Mouse (Mus musculus) lung, embryonic 14.5 days (tissue): ENCODE results near the gene 1700025G04Rik. TPM values are rescaled to one million over a fixed set of nuclear protein-coding genes. Genes with fewer than 3 reads are reported as not detected.

Experiments used
- ATAC-seq: fragments of 200-750 bp; cut with Nextera tagmentation; 2 replicates; pipeline ENCODE4 v1.8.0; 2017; ENCODE audit warnings: mild to moderate bottlenecking, moderate TSS enrichment, moderate library complexity; ENCODE audit not compliant: insufficient read depth
- DNase-seq: peaks from one replicate; pipeline ENCODE4 v3.0.0-alpha.2; 2015
- H3K27ac ChIP-seq: fragments of 300-500 bp; sonication (generic); 2 replicates; pipeline ENCODE4 v1.5.1; 2014; ENCODE audit warnings: low read depth, mild to moderate bottlenecking, moderate library complexity
- H3K27me3 ChIP-seq: fragments of 300-500 bp; sonication (generic); 2 replicates; pipeline ENCODE4 v1.6.1; 2014; ENCODE audit warnings: low read length, control low read depth; ENCODE audit not compliant: insufficient read depth
- H3K36me3 ChIP-seq: fragments of 300-500 bp; sonication (generic); 2 replicates; pipeline ENCODE4 v1.6.1; 2014; ENCODE audit warnings: control low read depth; ENCODE audit not compliant: insufficient read depth
- H3K4me1 ChIP-seq: fragments of 300-500 bp; sonication (generic); 2 replicates; pipeline ENCODE4 v1.6.1; 2014; ENCODE audit warnings: antibody characterized with exemption, control low read depth; ENCODE audit not compliant: insufficient read depth
- H3K4me2 ChIP-seq: fragments of 300-500 bp; sonication (generic); 2 replicates; pipeline ENCODE4 v1.6.1; 2014; ENCODE audit warnings: mild to moderate bottlenecking
- H3K4me3 ChIP-seq: fragments of 300-500 bp; sonication (generic); 2 replicates; pipeline ENCODE4 v1.5.1; 2014; ENCODE audit warnings: low read depth, low read length
- H3K9ac ChIP-seq: fragments of 300-500 bp; sonication (generic); 2 replicates; pipeline ENCODE4 v1.6.1; 2014
- H3K9me3 ChIP-seq: fragments of 300-500 bp; sonication (generic); 2 replicates; pipeline ENCODE4 v1.6.1; 2016; ENCODE audit warnings: low read depth, low read length, control low read depth
- CTCF ChIP-seq: IDR thresholded peaks from 2 replicates; pipeline ENCODE4 v1.5.1; 2016; ENCODE audit warnings: antibody characterized with exemption, low read depth
- WGBS: fragments of 180-500 bp; shearing (Covaris S2); extraction: QIAGEN DNeasy Blood & Tissue Kit; methylation state at CpG from one replicate; pipeline ENCODE4 v1.1.7; 2014; 5-methylcytosine and 5-hydroxymethylcytosine counted together
- polyA plus RNA-seq: library from polyadenylated mRNA; unstranded; fragments of >200 nt; fragmentation: Nextera tagmentation; extraction: Ambion mirVana; gene quantifications from 2 replicates; pipeline ENCODE4 v1.2.1, GENCODE M21; 2014

Gene 1700025G04Rik
- polyA plus RNA-seq, 1 experiment from 2014 or later: 27.4 TPM

DNA sequence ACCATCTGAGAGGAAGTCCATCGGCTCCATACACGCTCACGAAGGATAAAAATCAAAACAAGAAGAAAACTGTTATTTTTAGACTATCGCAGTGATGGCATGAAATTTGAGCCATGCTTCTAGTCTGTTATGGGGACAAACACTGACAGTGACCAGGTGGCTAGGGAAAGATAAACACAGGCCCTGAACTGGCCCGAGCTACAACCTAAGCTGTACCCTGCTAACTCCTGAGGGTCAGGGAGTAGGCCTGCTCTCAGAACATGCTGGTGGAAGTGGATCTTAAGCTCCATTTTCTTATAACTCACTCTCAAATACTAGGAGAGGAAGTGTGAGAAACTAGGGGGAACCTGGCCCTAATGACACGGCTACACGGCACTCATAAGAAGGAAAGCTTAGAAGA, 126.7 kb downstream of the 1700025G04Rik start:
- no peaks in the 10 kb centered on the region for H3K36me3 ChIP-seq
- H3K4me3 ChIP-seq: no peak overlapping the region
- H3K9me3 ChIP-seq: no peaks in the 10 kb centered on the region
- H3K4me1 ChIP-seq: no peaks in the 10 kb centered on the region
- no peak for TF ChIP-seq CTCF
- WGBS: 55% methylated on average over 7 of the region's 7 CpGs
- no peaks in the 10 kb centered on the region for H3K27me3 ChIP-seq
- H3K9ac ChIP-seq: no peak overlapping the region
- ATAC-seq (no peak), DNase-seq (no peak)
- H3K27ac ChIP-seq: no peak overlapping the region
- no peak overlapping the region for H3K4me2 ChIP-seq

DNA sequence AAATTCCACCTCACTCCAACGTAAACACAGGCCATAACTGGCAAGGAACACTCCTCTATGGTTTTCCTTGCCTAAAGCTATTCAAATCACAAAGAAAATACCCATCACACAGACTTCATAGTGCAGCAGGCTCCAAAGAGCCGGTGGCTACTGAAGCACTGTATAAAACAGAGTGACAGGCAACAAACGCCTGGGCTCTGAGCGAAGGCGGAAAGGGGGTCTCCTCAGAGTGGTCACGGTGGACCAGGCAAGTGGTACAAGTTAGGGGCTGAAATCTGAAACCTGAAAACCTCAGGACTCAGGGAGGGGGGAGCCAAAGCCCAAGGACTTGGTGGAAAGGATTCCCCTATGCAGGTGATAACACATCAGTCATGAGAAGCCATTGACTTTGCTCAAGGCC, 127.8 kb downstream of the 1700025G04Rik start:
- H3K4me2 ChIP-seq: no peak overlapping the region
- H3K27me3 ChIP-seq: no peaks in the 10 kb centered on the region
- H3K27ac ChIP-seq: no peak overlapping the region
- no peak for DNase-seq
- no peaks in the 10 kb centered on the region for H3K9me3 ChIP-seq
- TF ChIP-seq CTCF: no peak
- no peaks in the 10 kb centered on the region for H3K36me3 ChIP-seq
- no peaks in the 10 kb centered on the region for H3K4me1 ChIP-seq
- no peak overlapping the region for H3K4me3 ChIP-seq
- H3K9ac ChIP-seq: no peak overlapping the region
- 37% methylated on average over 6 of the region's 6 CpGs for WGBS
- ATAC-seq: no peak

DNA sequence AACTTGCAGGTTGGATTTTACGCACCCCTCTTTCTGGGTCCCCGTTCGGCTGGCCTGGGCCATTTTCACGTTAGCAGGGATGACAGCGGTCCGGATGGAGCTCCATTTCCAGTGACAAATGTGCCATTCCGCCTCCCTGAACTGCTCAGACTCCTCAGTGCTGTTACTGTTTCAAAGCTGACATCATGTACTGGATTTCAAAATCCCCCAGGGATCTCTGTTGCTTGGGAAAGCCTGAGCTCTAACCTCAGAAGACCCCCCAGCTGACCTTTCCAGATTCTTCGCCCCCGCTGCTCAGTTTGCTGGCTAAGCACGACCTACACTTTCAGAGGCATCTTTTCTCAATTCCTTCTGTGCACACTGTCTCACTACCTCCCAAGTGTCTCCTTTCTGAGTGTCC, 128.7 kb downstream of the 1700025G04Rik start:
- DNase-seq: no peak
- Histone ChIP-seq H3K9me3 (no peaks in the 10 kb centered on the region), H3K4me1 (no peaks in the 10 kb centered on the region), H3K4me3 (no peak overlapping the region), H3K4me2 (no peak overlapping the region), H3K9ac (no peak overlapping the region), H3K27me3 (no peaks in the 10 kb centered on the region), H3K36me3 (no peaks in the 10 kb centered on the region), H3K27ac (no peak overlapping the region)
- ATAC-seq: no peak
- TF ChIP-seq CTCF: no peak
- 73% methylated on average over 10 of the region's 10 CpGs for WGBS

DNA sequence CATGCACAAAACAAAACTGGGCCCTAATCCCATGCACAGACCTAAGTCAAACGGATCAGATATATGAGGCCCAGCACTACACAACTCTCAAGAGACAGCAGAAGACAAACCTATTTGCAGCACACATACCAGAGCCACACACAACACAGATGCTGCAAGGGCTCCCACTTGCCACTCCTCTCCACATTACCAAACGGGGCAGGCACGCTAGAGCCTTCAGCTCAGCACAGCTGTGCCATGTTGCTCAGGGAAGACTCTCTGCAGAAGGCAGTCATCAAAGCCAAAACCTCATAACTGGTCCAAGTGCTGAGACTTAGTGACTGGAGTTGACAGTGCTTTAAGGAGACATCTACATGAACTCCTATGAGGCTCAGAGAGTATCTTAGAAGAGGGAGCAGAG, 130.9 kb downstream of the 1700025G04Rik start:
- no peak overlapping the region for H3K4me2 ChIP-seq
- H3K4me3 ChIP-seq: no peak overlapping the region
- 70% methylated on average over 3 of the region's 3 CpGs for WGBS
- DNase-seq (no peak), ATAC-seq (no peak)
- H3K9ac ChIP-seq: no peak overlapping the region
- H3K36me3 ChIP-seq: no peaks in the 10 kb centered on the region
- no peaks in the 10 kb centered on the region for H3K27me3 ChIP-seq
- TF ChIP-seq CTCF: no peak
- H3K27ac ChIP-seq: no peak overlapping the region
- no peaks in the 10 kb centered on the region for H3K9me3 ChIP-seq
- no peaks in the 10 kb centered on the region for H3K4me1 ChIP-seq

DNA sequence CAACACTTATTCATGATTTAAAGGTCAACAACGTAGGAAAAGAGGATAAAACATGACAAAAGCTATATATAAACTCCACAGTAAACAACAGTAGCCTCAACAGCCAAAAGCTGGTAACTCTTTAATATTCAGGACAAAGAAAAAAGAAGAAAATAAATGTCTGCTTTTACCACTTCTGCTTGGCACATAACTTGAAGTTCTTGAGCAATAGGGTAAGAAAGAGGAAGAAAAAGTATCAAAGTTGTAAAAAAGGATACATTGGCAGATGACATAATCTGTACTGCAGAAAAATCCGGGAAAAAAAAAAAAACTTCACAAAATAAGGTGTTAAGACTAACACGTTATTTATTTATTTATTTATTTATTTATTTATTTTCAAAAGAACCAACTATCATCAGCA, 131.5 kb downstream of the 1700025G04Rik start:
- Histone ChIP-seq H3K4me1 (no peaks in the 10 kb centered on the region; the same call in 1 of the 2 replicates), H3K27me3 (no peaks in the 10 kb centered on the region), H3K9me3 (no peaks in the 10 kb centered on the region), H3K9ac (no peak overlapping the region), H3K27ac (no peak overlapping the region), H3K4me3 (no peak overlapping the region), H3K4me2 (no peak overlapping the region), H3K36me3 (no peaks in the 10 kb centered on the region)
- DNase-seq (no peak), ATAC-seq (no peak)
- no peak for TF ChIP-seq CTCF
- 74% methylated on average over 3 of the region's 3 CpGs for WGBS

DNA sequence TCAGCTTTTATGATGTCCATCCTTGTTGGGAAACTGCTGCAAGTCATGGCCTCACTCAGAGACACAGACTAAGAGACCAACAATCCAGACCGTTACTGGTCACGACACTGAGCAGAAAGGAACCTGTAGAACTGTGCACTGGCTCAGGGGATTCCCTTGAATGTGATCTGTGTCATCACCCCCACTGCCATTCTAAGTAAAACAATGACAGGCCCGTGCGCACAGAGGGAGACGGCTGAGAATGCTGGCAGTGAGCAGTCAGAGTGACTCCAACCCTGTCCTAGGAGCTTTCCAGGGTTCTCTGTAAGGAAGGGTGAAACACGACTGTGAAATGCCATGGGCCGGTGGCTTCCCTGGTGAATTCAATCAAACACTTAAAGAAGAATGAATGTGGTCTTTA, 132.3 kb downstream of the 1700025G04Rik start:
- no peak overlapping the region for H3K4me2 ChIP-seq
- H3K9ac ChIP-seq: no peak overlapping the region
- TF ChIP-seq CTCF: no peak
- no peak for ATAC-seq
- no peaks in the 10 kb centered on the region for H3K36me3 ChIP-seq
- H3K9me3 ChIP-seq: no peaks in the 10 kb centered on the region
- WGBS: 51% methylated on average over 7 of the region's 7 CpGs
- no peak overlapping the region for H3K4me3 ChIP-seq
- H3K27ac ChIP-seq: no peak overlapping the region
- H3K4me1 ChIP-seq: peaks cover 7% of the 10 kb centered on the region; the same call in 1 of the 2 replicates
- DNase-seq: no peak
- no peaks in the 10 kb centered on the region for H3K27me3 ChIP-seq

DNA sequence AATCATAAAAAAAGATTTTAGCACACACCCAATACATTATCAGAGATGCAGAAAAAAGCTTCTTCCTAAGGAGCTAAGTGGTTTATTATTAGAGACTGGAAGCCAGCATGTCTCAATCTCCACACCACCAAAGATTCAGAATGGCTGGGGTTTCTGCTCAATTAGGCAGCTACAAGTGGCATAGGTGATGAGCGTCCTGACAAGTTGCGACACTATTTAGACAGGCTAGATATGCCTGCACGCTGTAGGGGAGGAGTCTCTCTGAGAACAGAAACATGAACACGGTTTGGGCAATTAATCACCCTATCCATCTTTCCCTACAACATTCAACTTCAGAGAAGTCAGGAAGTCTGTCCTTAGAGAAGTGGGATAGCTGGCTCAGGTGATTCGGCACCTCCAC, 134.1 kb downstream of the 1700025G04Rik start:
- 33% methylated on average over 5 of the region's 5 CpGs for WGBS
- no peak for TF ChIP-seq CTCF
- Histone ChIP-seq H3K4me3 (no peak overlapping the region), H3K36me3 (no peaks in the 10 kb centered on the region), H3K9ac (no peak overlapping the region), H3K27ac (no peak overlapping the region), H3K4me2 (no peak overlapping the region), H3K27me3 (no peaks in the 10 kb centered on the region), H3K9me3 (no peaks in the 10 kb centered on the region), H3K4me1 (peaks cover 7% of the 10 kb centered on the region; the same call in 1 of the 2 replicates)
- ATAC-seq (no peak), DNase-seq (no peak)

DNA sequence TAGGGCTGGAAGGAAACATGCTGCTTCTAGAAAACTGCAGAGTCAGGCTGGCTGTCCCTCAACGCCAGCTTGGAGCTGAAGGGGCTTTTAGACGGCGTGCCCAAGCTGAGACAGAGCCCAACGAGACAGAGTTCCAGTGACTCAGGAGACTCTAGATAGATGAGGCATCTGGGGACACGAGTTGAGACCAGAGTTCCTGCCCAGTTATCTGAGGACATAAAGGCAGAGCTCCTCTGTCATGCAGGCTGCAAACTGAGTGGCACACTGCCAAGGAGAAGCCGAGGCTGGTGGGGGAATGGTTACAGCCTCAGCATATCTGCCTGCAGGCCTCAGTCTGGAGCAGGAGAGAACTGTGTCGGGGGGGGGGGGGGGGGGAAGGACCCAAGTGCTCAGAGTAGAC, 136.4 kb downstream of the 1700025G04Rik start:
- ATAC-seq: peak; percentile 90

More for the DNA sequence above, 136.4 kb downstream of the 1700025G04Rik start:
- Histone ChIP-seq H3K4me2 (no peak overlapping the region), H3K4me1 (peaks cover 7% of the 10 kb centered on the region; the same call in 1 of the 2 replicates), H3K36me3 (no peaks in the 10 kb centered on the region), H3K27ac (no peak overlapping the region; the same call in 1 of the 2 replicates), H3K9ac (no peak overlapping the region), H3K4me3 (no peak overlapping the region), H3K27me3 (no peaks in the 10 kb centered on the region), H3K9me3 (no peaks in the 10 kb centered on the region)
- 20% methylated on average over 7 of the region's 7 CpGs for WGBS
- TF ChIP-seq CTCF: no peak
- peak; percentile 88 for DNase-seq
